ENCODE assay signal across 16 mouse cellular contexts in genomic region chr9:40316865-40317660, GRCm38 (mm10). TPM values are rescaled to one million over a fixed set of nuclear protein-coding genes. Genes with fewer than 3 reads are reported as not detected.
A peak's percentile ranks its signal among the peaks of the same experiment; 100 is the strongest.
DNase-seq lines count a peak whose midpoint lies in the region; ATAC-seq and TF ChIP-seq lines count a peak whose summit lies in the region.
"Had no signal": no experiment of that assay in that cellular context is flagged by ENCODE, and none has a peak within 500 bp of the region (broad histone marks: within the 10 kb centered on the region; RNA-seq: fewer than 3 reads in every experiment).

No protein-coding gene starts in this region.

- peak in 1 of 2 experiments; percentile 53 for DNase-seq in cerebellum, adult 2 months
- no peak for DNase-seq in cerebellum, adult 11 months
- peak; percentile 45 to 55 for DNase-seq in kidney, postnatal 25 days
- DNase-seq in heart, adult 9 months (ENCODE audit: low spot score in 2 of 2) = peak; percentile 64 to 69
- DNase-seq in lung, postnatal 25 days (ENCODE audit: low spot score) = peak; percentile 70
- DNase-seq in neural tube, embryonic 10.5 days (ENCODE audit: extremely low spot score, low spot score) = no peak
- DNase-seq in right cerebral cortex, adult 18-20 months = no peak
- DNase-seq: B cell, adult 2 months; thymus, postnatal 25 days had no signal

- H3K27me3 ChIP-seq in cerebellum, adult 2 months (ENCODE audit: control insufficient read depth, insufficient read depth, low read length) = no peaks in the 10 kb centered on the region
- H3K27me3 ChIP-seq in kidney, embryonic 16.5 days (ENCODE audit: insufficient read depth, low read length) = no peaks in the 10 kb centered on the region
- H3K27me3 ChIP-seq: embryonic facial prominence, embryonic 15.5 days; heart, embryonic 13.5 days had no signal

- no peaks in the 10 kb centered on the region for H3K9me3 ChIP-seq in kidney, embryonic 16.5 days (ENCODE audit: low read length)
- H3K9me3 ChIP-seq: embryonic facial prominence, embryonic 15.5 days; heart, embryonic 13.5 days had no signal

- peak overlapping the region; percentile 32; the same call in 1 of the 2 replicates for H3K27ac ChIP-seq in cerebellum, adult 2 months (ENCODE audit: insufficient read depth, low read length)
- H3K27ac ChIP-seq in kidney, embryonic 16.5 days (ENCODE audit: low read length) = no peak overlapping the region
- H3K27ac ChIP-seq: embryonic facial prominence, embryonic 15.5 days; heart, embryonic 13.5 days had no signal

- TF ChIP-seq CTCF in cerebellum, adult 2 months (IDR thresholded peaks at IDR 0.05; ENCODE audit: borderline replicate concordance, insufficient read depth, low read depth, low read length) = no peak

- no peak overlapping the region for H3K4me2 ChIP-seq in kidney, embryonic 16.5 days (replicated peaks; ENCODE audit: low read depth, low read length)
- H3K4me2 ChIP-seq: embryonic facial prominence, embryonic 15.5 days; heart, embryonic 13.5 days; liver, embryonic 11.5 days had no signal

- H3K36me3 ChIP-seq in kidney, embryonic 16.5 days (ENCODE audit: insufficient read depth, low read length) = 0 out of 2 replicates have a peak, but pooled peaks cover 9% of the 10 kb centered on the region
- H3K36me3 ChIP-seq: G1E had no signal

- no peak for TF ChIP-seq POLR2A in cerebellum, adult 2 months (IDR thresholded peaks at IDR 0.05; ENCODE audit: borderline replicate concordance, insufficient read depth, low read length)

- WGBS in cerebellum, adult 2 months = 29% methylated on average over 9 of the region's 9 CpGs
- WGBS in kidney, embryonic 16.5 days = 83% methylated on average over 9 of the region's 9 CpGs

- ATAC-seq in kidney, embryonic 16.5 days (ENCODE audit: low FRiP score, low TSS enrichment) = no peak
- ATAC-seq: forebrain, embryonic 16.5 days; midbrain, embryonic 16.5 days had no signal

- H3K9ac ChIP-seq in kidney, embryonic 16.5 days (replicated peaks; ENCODE audit: low read length) = no peak overlapping the region
- H3K9ac ChIP-seq: embryonic facial prominence, embryonic 15.5 days; heart, embryonic 13.5 days had no signal

- H3K4me3 ChIP-seq in cerebellum, adult 2 months (replicated peaks; ENCODE audit: insufficient read depth, low read depth, low read length) = no peak overlapping the region
- H3K4me3 ChIP-seq in kidney, embryonic 16.5 days (ENCODE audit: low read length) = no peak overlapping the region
- H3K4me3 ChIP-seq: embryonic facial prominence, embryonic 15.5 days; heart, embryonic 13.5 days had no signal

- H3K4me1 ChIP-seq in cerebellum, adult 2 months (ENCODE audit: control insufficient read depth, insufficient read depth, low read length) = peaks cover 46% of the 10 kb centered on the region
- peaks cover 22% of the 10 kb centered on the region for H3K4me1 ChIP-seq in kidney, embryonic 16.5 days (ENCODE audit: insufficient read depth, low read length)

RNA-seq across cellular contexts. Expression of gene Scn3b, which starts 48.0 kb away (rescaled TPM):
- polyA plus RNA-seq in cerebellum, adult 2 months (2012; rRNA removed) = 9.2 and 10.1 TPM in 2 replicates
- polyA plus RNA-seq in kidney, embryonic 16.5 days (2015; fragmentation: Nextera tagmentation; extraction: Ambion mirVana) = 2.1 and 2.8 TPM in 2 replicates
- polyA plus RNA-seq: G1E had no signal

Comparison
In these comparisons a context has a peak if more than half of its experiments do, and no peak if none do; other contexts are left out.
1. DNase-seq: peak in kidney, postnatal 25 days (2 of 2), heart, adult 9 months (2 of 2) and lung, postnatal 25 days (single experiment); none in cerebellum, adult 11 months (single experiment), neural tube, embryonic 10.5 days (single experiment) and right cerebral cortex, adult 18-20 months (single experiment).